Mouse (Mus musculus) ovary, postnatal 10 days (tissue): ENCODE results near the gene Btf3l4.
A peak's percentile ranks its signal among the peaks of the same experiment; 100 is the strongest.

Source experiments
- DNase-seq: peaks from one replicate; pipeline ENCODE4 v3.0.0; 2022; ENCODE audit warnings: low spot score

The Btf3l4 gene

DNA sequence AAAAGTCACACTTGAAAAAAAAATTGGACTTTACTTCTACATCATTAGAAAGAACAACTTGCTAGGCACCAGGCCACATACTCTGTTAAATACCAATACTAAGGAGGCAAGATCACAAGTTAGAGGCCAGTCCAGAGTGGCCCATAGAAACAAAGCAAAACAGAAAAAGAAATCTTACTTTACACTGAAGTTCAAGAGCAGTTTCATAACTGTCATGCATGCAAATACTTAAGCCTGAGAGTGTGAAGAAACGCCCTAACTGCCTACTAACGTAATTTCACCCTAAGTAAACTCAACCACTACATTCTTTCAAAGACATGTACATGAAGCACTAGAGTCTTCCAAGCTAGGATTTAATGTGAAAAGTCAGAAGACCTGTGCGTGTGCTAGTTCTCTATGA is 7.7 kb downstream of the Btf3l4 start:
- DNase-seq: no peak

DNA sequence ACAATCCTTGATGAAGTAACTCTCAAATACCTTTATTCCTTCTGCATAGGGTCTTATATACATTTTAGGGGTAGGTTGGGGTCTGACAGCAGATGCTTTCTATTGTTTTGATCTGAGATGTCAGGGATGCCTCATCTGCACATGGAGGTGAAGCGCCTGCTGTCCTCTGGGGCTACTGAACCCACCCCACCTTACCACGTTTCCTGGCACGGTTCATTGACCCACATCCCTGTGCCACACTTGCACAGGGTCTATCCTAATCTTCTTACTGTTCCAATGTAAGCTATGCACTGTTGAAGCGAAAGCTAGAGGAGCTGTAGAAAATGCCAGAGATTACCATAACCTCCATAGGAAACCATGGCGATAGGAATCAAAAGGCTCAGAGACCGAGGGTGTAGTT is 21.9 kb downstream of the Btf3l4 start:
- DNase-seq: no peak

DNA sequence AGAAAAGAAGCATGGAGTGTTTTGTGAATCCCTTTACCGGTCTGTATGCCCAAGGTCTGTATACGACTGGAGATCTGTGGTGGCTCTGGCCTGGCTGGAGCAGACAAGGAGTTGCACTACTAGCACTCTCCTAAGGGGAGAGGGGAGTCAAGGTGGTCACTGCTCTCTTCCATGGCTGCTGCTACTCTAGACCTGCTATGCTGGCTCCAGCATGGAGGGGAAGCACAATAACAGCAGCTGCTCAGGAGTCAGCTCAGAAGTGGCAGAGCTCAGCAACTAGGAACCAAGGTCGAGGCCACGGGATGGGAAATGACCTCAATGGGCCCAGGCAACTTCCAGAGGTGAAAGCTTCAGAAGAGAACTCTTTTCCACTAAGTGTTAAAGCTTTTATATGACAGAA is 22.3 kb downstream of the Btf3l4 start:
- no peak for DNase-seq

DNA sequence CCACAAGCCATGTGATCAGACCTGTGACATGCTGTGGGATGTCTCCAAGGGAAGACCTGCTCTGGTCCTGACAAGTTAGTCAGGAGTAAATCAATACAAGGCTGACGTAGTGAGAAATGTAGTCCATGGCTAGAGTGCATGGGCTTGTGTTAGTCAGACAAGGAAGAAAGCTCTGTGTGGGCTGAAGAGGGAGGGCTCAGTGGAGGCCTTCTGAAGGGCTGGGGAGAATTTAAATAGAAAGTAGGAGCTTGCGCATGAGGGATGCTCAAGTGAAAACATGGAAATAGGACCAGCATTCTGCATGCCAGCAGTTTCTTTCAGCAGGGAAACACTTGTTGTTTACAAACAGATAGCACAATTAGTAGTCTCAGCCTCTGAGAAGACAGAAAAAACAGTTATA is 29.9 kb downstream of the Btf3l4 start:
- DNase-seq: no peak

DNA sequence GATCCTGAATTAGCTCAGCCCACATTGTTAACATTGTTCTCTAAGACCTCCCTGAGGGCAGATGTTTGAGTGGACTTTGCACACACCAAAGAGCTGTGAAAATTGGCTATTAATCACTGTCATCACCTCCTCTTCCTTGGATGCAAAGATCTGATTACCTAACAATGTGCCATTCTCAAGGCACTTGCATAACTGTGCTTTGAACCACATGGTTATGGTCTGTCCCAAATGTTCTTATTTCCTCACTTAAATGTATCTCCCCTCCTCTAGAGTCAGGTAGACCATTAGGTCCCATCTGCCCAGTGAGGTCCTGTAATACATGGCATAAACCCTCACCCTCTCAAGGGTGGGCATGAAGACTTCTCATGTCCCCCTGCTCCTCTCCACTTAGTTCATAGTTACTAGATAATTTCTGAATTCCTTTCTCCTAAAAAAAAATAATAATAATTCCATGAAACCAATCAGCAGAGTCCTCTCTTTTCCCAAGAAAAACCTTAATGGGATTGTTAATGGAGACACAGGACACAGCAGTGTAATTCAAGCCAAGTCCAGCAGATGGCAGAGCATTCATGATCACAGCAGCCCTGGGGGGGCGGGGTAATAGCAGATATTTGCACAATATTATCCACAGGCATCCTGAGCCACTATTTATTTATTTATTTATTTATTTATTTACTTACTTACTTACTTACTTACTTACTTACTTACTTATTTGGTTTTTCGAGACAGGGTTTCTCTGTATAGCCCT is 35.2 kb downstream of the Btf3l4 start:
- peak; percentile 27 for DNase-seq

DNA sequence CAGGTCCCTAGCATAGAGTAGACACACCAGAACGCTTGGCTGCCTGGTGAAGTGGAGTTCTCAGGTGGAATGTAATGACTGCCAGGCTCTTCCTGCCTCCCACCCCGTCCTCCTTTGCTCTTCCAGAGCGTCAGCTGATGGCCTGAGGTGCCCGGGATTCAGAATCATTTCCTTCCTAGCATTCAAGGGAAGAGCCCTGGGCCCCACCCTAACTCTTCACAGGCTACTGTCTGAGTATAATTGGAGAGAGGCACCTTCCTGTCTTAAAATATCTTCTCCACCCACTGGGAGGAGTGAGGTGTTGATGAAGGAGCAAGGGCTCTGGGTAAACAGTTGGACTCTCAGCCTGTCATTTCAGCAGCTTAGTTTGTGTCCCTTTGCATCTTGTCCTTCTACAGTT is 36.7 kb downstream of the Btf3l4 start:
- DNase-seq: no peak

DNA sequence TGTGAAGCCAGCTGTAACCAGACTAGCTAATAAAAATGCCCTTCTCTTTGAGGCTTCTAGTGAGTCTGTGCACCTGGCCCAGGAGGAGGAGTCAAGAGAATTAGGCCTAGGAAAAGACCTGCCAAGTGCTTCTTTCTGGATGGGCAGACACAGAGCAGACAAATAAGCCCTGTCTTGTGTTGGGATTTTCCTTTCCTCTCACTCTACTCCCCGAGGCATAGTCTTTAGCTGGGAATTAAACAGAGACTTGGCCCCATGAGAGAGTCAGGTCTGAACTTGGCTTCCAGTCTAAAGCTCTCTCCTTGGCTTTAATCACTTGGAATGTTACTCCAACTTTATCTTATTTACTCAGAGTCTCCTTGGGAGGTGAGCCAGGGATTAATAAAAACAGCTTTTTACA is 39.5 kb downstream of the Btf3l4 start:
- DNase-seq: no peak

DNA sequence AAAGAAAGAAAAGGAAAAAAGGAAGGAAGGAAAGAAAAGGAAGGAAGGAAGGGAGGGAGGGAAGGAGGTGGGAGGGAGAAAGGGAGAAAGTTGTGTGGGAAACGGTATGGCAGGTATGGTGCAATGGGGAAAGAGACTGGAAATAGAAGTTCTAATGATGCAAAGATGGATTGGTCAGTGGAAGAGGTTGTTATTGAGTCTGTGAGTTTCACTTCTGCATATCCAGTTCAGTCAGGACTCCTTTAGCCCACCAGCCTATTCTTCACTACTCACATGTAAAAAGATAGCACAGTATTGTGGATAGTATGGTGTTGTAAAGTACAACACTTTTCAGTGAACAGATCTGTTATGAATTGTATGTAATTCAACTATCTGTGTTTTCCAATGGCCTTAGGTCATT is 42.9 kb downstream of the Btf3l4 start:
- DNase-seq: no peak

DNA sequence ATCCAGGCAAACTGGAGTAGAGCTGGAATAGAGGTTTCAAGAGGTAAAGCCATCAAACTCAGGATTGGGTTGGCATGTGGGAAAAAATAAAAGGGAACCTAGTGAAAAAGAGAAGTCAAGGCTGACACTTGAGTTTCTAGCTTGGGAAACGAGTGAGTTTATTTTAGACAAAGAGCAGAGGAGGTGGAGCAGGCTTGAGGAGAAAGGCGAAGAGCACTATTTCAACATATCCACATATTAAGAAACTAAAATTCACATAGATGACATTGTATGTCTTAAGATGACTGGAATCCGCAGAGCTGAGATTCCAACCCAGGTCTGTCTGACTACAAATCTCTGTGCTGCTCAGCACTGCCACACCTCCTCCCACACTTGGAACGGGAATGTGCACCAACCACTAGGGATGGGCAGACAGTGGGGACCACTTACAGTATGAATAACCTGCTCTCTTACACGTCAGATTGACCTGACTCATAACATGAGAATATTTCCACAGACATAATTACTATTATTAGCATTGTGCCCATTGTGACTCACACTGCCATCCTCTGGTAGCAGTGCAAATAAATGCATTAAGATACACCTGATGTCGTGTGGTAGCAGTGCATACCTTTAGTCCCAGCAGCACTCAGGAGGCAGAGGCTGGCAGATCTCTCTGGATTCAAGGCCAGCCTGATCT is 44.0 kb downstream of the Btf3l4 start:
- no peak for DNase-seq

DNA sequence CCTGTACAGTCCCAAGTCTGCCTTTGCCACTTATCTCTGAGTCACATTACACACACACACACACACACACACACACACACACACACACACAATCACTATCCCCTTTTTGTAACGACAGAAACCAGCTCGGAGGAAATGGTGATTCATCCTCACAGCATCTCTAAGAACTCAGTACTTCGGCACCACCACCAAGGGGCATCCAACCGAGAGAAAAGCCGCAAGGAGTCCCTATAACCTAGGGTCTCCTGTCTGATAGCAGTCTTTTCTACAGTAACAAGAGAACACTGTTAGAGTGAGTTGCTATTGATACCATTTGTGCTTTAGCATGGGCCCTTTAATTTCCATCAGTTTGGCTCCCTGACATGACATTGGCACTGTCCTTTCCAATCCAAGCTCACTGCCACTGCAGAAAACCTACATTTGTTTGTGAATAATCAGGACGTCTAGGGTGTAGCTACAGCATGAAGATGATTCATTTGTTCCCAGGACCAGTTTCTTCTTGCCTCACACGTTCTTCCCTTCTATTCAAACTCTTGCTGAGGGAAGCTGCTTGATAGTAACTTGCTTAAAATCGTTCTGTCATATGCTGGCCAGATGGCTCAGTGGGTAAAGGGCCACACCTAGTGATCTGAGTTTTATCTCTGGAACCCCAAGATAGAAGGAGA is 50.9 kb downstream of the Btf3l4 start:
- no peak for DNase-seq

DNA sequence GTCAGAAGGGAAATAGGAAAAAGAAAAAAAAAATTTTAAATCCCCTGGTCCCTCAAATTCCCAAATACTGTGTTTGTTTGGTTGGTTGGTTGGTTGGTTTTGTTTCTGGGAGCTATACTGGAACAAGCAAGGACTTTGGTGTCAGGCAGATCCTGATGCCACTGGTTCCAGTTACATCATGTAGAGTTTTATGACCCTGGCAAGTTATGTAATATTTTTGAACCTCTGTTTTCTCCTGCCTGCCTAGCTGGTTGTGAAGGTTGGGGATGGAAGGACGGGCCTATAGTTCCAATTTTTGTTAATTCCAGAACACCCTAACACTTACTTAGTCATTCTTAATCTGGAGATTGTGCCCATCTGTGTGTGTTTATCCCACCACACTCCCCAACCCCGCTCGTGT is 51.8 kb downstream of the Btf3l4 start:
- no peak for DNase-seq

DNA sequence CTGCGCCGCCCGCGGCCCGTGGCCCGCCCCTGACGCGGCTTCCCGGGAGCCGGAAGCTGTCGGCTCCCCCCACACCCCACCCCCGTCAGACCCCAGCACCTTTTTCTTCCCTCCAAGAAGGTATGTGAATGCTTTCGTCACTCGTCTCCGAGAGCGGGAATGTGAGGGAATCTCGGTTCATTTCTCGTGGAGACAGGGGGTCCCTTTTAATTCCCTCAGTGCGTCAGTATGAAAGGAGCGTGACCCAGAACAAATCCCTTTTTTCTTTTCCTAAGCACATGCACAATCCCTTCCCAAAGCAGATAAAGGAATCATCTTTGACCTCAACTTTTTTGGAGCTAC is 52.6 kb downstream of the Btf3l4 start:
- DNase-seq: no peak

DNA sequence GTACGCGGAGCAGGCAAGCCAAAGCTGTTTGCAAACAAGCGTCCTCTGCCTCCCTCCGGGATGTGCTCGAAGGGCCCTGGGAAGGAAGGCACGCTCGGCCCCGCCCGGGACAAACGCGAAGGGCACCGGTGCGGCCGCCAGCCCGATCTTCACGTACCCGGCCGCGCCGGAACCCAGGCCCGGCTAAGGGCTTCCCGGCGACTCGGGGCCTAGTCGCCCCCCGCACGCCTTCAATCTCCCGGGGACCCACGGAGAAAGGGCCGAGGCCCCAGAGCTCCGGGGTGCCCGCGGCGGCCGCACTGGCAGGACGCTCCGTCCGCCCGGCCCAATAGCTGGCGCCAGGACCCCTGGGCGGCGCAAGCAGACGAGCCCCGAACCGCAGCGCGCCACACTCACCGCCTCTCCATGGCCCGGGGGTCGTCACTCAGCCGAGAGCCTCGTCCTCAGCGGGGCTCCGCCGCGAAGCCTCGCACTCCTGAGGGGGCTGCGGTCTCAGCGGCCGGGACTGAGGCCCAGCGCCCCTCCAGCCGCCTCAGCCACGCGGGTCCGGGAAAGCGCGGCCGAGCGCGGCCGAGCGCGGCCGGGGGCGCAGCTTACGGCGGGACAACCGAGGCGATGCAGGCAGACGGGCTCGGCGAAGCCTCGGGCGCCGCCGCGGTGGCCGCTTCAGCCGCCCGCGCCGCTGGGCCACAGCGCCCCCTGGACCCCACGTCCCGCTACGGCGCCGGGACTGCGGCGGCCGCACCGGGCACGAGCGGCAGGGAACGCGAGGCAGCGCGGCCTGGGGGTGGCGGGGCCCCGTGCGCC is 53.2 kb downstream of the Btf3l4 start, which contains the start of gene Zfyve9:
TSS of gene Zfyve9 (minus strand) at position 742 of the 807 bp plus-strand sequence.
- DNase-seq: peak; percentile 60

DNA sequence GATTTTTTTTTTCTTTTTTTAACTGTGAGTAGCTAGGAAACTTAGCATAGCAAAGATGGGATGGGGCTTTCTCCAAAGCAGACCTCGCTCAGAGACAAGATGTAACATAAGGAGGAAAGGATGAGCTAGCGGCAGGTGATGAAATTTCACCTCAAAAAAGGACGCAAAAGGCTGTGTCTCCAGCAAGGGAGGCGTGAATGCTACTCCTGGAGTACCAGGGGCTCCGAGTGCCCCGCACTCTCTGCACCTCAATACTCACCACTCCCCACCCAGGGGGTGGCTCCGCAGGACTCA is 53.7 kb downstream of the Btf3l4 start:
- no peak for DNase-seq

DNA sequence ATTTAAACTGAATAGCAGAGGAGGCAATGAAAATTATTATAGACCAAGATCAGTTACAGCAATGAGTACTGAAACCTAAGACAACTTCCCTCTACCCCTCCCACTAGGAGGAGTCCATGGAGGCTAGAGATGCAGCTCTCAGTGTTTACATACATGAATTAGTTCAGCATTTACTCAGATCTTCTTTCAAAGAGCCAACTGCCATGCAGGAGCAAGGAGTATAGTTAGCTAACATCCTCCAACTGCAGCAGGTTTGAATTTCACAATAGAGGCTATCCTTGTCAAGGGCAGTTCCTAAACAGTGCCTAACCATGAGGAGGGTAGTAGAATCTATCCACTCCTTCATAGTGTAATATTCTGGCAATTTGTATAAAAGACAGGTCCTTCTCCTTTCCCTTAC is 64.9 kb downstream of the Btf3l4 start:
- DNase-seq: no peak
